Mouse (Mus musculus) monocyte, adult 5-6 weeks (primary cell): ENCODE measurements around the gene Gstt4. TPM values are rescaled to one million over a fixed set of nuclear protein-coding genes. Genes with fewer than 3 reads are reported as not detected.
"Not testable (repeated sequence)": the region's sequence is repeated elsewhere in the genome, so short reads cannot be mapped to it uniquely, and the experiment has no call there.

Source experiments
- ATAC-seq: fragments of 153-309, 156-312 bp; replicated peaks from 2 replicates; pipeline ENCODE4 v1.8.0; 2017; ENCODE audit warnings: mild to moderate bottlenecking; ENCODE audit not compliant: low TSS enrichment, insufficient number of reproducible peaks, severe bottlenecking, poor library complexity, low FRiP score
- total RNA-seq: library from RNA; stranded (forward); fragments of 200-1000, 200-491, 200-594 nt; gene quantifications from 3 replicates; pipeline ENCODE4 v1.2.3, GENCODE M21; 2017

Gstt4 gene
- total RNA-seq = 0.49 TPM in 1 of 3 replicates, not detected in the others

DNA sequence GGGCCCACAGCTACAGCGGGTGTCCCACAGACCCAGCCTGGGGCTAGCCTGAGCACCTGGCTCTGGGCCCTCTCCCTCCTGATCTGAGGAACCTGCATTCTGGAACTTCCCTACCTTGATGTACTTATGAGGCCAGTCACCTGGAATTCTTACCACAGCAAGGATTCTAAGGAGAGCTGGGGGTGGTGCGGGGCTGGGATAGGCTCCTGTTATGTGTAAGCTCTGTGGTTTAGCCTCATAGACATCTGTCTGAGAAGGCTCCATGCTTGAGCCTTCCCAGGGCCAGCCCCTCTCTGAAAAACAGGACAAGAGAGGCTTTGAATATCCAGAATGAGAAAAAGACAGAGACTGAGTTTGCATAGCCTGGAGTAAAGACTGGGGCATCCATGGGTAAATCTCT lies at the start of gene Gstt4:
TSS of gene Gstt4 (minus strand) at position 101 of the 400 bp plus-strand sequence.
- ATAC-seq = no peak

- ATAC-seq = no peak
Observed at GRCm38 (mm10) chr10:75861587-75861986, 39.2 kb upstream of the Gstt4 start.

DNA sequence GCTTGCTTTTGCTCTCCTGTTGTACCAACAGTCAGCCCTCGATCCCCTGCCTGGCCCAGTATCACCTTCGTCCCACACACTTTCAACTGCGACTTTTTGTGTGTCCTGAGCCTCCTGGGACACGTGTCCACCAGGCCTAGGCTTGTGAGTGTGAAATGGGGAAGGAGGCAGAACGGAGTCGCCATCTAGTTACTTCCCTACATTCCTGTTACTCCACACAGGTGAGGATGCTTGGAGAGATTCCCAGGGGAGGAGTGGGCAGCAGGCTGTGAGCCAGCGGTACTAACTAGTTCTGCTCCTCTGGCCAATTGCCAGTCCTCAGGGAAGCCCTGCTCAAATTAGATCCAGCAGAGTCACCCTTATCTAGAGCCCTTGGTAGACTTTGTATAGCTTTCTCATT lies 38.4 kb upstream of the Gstt4 start:
- no peak for ATAC-seq

DNA sequence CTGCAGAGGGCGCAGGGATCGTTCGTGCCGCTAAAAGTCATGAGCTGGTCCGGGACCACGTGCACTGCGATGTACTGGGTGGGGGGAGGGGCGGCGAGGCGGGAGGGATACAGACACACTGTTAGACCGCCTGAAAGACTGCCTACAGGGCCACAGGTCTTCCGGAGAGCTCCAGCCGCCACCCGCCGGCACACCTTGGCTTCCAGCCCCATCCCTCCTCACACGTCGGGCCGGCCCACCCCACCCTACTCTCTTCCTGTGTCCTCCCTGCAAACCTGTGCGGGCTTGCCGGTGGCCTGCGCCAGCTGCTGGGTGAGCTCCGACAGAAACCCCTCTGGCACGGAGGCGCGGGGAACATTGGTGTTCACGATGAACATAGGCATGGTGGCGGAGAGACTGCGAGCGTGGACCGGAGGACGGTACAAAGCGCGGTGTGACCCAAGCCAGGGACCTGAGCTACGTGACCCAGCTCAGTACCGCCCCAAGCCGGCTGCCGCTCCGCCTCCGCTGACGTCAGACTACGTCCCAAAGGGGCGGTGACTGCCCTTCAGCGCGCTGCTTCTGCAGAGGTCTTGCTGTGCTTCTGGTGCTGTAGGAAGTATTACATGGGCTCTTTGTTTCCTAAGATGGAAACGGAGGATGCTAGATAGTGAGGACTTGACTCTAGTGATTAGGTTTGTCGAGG lies 37.6 kb upstream of the Gstt4 start, which contains the start of gene Mif:
TSS of gene Mif (minus strand) at position 455 of the 685 bp plus-strand sequence.
- peak; percentile 96 for ATAC-seq

DNA sequence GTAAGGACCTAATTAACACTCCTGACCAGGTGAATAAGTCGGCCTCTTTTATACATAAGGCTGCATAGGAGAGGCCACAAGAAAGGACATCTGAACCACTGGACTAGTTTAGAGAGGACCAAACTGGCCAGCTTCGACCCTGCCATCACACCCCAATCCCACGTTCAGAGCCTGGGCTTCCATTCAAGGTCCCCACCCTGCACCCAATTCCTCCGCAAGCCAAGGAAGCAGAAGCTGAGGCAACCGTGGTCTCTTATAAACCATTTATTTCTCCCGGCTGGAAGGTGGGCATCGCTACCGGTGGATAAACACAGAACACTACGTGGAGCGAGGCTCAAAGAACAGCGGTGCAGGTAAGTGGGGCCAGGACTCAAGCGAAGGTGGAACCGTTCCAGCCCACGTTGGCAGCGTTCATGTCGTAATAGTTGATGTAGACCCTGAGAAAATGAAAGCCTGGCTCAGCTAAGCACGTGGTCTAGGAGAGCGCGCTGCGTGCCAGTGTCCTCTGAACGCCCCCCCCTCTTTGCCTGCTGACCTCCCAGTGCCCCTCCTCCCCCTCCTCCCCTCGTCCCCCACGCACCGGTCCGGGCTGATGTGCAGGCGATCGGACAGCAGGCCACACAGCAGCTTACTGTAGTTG lies 36.9 kb upstream of the Gstt4 start:
- ATAC-seq = no peak

DNA sequence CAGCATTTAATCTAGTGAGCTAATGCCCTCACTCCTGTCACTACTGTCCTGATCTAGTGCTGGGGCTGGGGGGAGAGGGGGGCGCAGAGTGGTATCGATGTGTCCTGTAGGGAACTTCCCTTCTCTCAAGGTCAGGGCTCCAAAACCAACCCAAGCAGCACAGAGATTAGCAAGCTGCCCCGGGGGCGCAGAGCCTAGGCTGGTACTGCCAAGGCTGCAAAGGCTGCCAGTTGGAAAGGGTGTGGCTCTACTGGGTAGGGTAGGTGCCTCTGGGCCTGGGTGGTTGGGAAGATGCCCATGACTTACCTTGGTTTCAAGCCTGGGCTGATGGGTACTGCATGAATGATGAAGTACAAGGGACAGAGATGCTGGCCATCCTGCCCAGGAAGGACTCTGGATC lies 35.3 kb upstream of the Gstt4 start:
- ATAC-seq = no peak

- ATAC-seq = no peak
Observed at GRCm38 (mm10) chr10:75856976-75857375, 34.6 kb upstream of the Gstt4 start.

DNA sequence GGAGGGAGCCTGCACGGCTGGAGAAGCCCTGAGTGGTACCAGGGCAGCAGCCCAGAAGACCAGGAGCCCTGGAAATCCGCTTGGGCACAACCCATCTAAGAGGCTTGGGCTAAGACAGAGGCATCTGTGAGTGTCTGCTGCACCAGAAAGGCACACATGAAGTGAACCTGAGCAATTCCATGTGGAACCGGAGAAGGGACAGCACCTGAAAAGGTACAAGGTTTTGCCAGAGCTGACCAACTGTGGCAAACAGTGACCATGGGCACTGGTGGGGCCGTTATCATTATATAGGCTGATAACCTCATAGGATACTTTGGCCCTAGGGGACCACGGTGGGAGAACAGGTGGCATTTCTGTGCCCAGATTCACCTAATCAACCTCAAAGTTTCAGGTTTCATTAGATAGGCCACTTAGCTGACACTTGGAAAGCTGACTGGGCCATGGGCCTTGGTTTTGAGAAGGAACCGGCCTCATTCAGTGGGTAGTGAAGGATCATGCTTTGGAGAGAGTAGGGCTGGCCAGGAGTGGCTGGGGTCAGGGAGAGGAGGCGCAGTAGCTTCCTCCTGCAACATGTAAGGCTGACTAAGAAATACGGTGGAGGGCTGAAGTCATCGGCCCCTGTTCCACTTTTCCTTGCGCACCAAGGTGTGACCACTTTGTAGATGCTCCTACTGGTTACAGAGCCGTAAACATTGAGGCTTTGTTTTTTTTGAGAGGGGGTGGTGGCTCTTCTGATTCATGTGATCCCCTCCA lies 34.0 kb upstream of the Gstt4 start:
- ATAC-seq = no peak

- ATAC-seq = no peak
Observed at GRCm38 (mm10) chr10:75855416-75855981, 33.2 kb upstream of the Gstt4 start.

- ATAC-seq = no peak
Observed at GRCm38 (mm10) chr10:75854791-75855190, 32.4 kb upstream of the Gstt4 start.

- no peak for ATAC-seq
Observed at GRCm38 (mm10) chr10:75854096-75854495, 31.8 kb upstream of the Gstt4 start.

DNA sequence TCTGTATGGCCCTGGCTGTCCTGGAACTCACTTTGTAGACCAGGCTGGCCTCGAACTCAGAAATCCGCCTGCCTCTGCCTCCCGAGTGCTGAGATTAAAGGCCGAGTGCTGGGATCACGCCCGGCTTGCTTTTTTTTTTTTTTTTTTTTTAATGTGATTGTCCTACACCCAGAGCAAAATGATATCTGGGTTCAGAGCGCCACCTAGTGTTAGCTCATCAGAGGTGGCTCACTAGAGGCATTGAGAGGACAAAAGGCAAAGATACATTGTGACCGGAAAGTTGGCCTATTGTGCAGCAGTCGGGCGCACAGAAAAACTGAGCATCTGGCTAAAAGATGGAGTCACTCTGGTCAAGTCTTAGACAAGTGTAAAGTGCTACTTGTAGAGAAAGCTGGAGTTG lies 31.1 kb upstream of the Gstt4 start:
- ATAC-seq = peak; percentile 76

- no peak for ATAC-seq
Observed at GRCm38 (mm10) chr10:75852539-75853125, 30.3 kb upstream of the Gstt4 start.

- no peak for ATAC-seq
Observed at GRCm38 (mm10) chr10:75851681-75852080, 29.3 kb upstream of the Gstt4 start.

DNA sequence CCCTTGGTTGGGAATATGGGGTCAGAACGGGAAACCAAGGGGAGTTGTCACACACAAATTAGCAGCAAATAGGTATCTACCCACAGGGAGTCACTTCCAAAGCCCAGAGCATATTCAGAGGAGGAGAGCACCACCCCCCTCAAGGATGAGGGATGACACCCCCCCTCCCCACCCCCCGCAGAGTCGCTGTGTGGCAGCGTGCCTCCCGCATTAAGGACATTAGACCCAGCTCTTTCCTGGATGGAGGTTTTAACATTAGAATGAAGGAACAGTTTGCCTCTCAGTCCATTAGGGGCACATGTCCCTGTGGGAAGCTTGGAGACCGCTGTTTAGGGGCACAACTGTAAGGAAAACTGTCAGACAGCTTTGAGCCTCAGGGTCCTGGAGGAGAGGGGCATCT lies 28.7 kb upstream of the Gstt4 start:
- ATAC-seq = no peak

DNA sequence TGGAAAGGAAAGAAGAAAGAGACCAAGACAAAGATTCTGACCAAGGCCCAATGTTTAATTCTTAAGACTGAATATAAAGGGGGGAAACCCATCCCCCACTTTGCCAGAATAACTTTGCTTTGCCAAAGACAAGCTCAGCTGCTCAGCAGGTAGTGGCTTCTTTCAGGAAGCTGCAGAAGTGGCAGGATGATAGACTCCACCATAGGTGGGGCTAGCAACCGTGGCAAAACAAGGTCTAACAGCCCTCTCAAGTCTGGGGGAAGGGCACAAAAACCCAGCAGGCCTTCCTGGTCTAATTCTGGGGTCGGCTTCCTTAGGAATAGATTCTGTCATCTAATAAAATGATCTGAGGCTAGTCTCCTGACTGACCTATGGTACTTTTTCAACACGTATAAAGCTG lies 26.0 kb upstream of the Gstt4 start:
- ATAC-seq = no peak

DNA sequence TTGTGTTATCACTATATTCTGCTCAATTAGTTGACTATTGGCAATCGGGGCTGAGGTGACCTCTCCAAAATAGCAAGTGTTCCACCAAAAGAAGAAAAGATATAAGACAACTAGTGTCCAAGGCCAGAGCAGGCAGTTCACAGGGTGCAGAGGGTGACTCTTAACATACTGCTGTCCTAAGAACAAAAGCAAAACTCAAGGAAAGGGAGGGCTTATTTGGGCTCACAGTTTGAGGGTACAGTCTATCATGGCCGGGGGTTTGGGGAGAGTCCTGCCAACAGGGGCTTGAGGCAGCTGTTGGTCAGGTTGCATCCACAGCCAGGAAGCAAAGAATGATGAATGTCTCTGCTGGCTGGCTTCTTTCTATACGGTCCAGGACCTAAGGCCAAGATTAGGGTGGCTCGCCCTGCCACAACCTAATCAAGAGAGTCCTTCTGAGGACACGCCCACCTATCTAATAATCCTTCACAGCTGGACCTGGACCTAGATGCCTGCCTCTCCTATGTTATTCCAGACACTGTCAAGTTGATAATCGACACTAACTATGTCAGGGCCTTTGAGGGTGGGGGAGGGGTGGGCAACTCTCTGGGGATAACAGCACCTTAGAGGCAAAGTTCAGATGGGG lies 23.1 kb upstream of the Gstt4 start:
- no peak for ATAC-seq

- ATAC-seq = no peak
Observed at GRCm38 (mm10) chr10:75844800-75845199, 22.5 kb upstream of the Gstt4 start.

- not testable (repeated sequence) for ATAC-seq
Observed at GRCm38 (mm10) chr10:75843898-75844297, 21.6 kb upstream of the Gstt4 start.
